Mouse (Mus musculus) liver, embryonic 12.5 days (tissue): Measurements from ENCODE around the gene Bcas2. TPM values are rescaled to one million over a fixed set of nuclear protein-coding genes. Genes with fewer than 3 reads are reported as not detected.
A peak's percentile ranks its signal among the peaks of the same experiment; 100 is the strongest.
"Not testable (repeated sequence)": the region's sequence is repeated elsewhere in the genome, so short reads cannot be mapped to it uniquely, and the experiment has no call there.

ENCODE experiments used
- ATAC-seq: fragments of 200-750 bp; cut with Nextera tagmentation; 2 replicates; pipeline ENCODE4 v1.8.0; 2017; ENCODE audit warnings: moderate number of reproducible peaks, mild to moderate bottlenecking, moderate library complexity
- H3K27ac ChIP-seq: fragments of 300-500 bp; sonication (generic); 2 replicates; pipeline ENCODE4 v1.5.1; 2016; ENCODE audit warnings: mild to moderate bottlenecking
- H3K27me3 ChIP-seq: fragments of 300-500 bp; sonication (generic); replicated peaks from 2 replicates; pipeline ENCODE4 v1.6.1; 2016; ENCODE audit warnings: mild to moderate bottlenecking, moderate library complexity
- H3K36me3 ChIP-seq: fragments of 300-500 bp; sonication (generic); 2 replicates; pipeline ENCODE4 v1.6.1; 2016; ENCODE audit warnings: mild to moderate bottlenecking, moderate library complexity
- H3K4me1 ChIP-seq: fragments of 300-500 bp; sonication (generic); 2 replicates; pipeline ENCODE4 v1.6.1; 2016
- H3K4me2 ChIP-seq: fragments of 300-500 bp; sonication (generic); 2 replicates; pipeline ENCODE4 v1.6.1; 2016; ENCODE audit warnings: mild to moderate bottlenecking, moderate library complexity
- H3K4me3 ChIP-seq: fragments of 300-500 bp; sonication (generic); 2 replicates; pipeline ENCODE4 v1.5.1; 2016; ENCODE audit warnings: mild to moderate bottlenecking, moderate library complexity
- H3K9ac ChIP-seq: fragments of 300-500 bp; sonication (generic); 2 replicates; pipeline ENCODE4 v1.6.1; 2016; ENCODE audit warnings: mild to moderate bottlenecking, moderate library complexity
- H3K9me3 ChIP-seq: fragments of 300-500 bp; sonication (generic); replicated peaks from 2 replicates; pipeline ENCODE4 v1.6.1; 2016; ENCODE audit warnings: mild to moderate bottlenecking, moderate library complexity
- WGBS: fragments of 180-500 bp; shearing (Covaris S2); methylation state at CpG from one replicate; pipeline ENCODE4 v1.1.7; 2016; ENCODE audit not compliant: insufficient replicate concordance; 5-methylcytosine and 5-hydroxymethylcytosine counted together
- polyA plus RNA-seq: library from polyadenylated mRNA; unstranded; fragments of >200 nt; fragmentation: Nextera tagmentation; extraction: Ambion mirVana; gene quantifications from 2 replicates; pipeline ENCODE4 v1.2.1, GENCODE M21; 2016

Gene Bcas2
- polyA plus RNA-seq, 1 experiment from 2014 or later, result 235 TPM

DNA sequence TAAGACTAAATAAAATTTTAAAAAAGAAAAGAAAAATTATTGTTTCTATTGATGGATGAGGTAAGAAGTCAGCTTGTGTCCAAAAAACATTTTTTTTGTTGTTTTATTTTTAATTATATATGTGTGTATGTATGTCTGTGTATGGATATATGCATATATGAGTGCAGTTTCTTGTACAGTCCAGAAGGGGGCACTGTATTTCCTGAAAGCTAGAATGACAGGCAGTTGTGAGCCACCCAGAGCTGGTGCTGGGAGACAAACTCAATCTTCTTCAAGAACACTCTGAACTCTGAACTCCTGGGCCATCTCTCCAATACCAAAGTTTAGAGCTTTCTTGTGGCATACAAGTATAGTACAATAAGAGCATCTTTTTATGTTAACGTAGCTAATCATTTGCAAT is 32.1 kb downstream of the Bcas2 start:
- WGBS, result 93% methylated on average over 1 of the region's 1 CpGs
- no peak overlapping the region for H3K9ac ChIP-seq

DNA sequence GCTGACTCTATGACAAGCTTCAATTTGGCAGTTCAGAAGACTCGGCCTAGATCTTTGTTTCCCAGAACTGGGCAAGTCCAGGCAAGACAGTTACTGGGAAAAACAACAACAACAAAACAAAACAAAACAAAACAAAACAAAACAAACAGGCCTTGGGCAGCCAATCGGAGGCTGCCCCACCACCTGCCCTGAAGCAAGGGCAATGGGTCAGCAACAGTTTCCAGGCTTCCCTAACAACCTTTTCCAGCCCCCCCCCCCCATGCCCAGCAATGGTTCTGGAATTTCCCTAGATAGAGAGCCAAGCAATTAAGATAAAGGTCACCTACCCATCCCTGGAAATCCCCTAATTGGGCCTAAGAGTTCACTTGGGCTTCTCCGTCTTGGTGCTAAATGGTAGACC is 33.0 kb downstream of the Bcas2 start:
- H3K4me2 ChIP-seq, result no peak overlapping the region
- H3K9ac ChIP-seq, result no peak overlapping the region
- 0 out of 2 replicates have a peak, but pooled peaks cover 8% of the 10 kb centered on the region for H3K9me3 ChIP-seq
- no peaks in the 10 kb centered on the region for H3K27me3 ChIP-seq
- ATAC-seq, result no peak
- 88% methylated on average over 3 of the region's 3 CpGs for WGBS
- H3K4me3 ChIP-seq, result no peak overlapping the region
- no peak overlapping the region for H3K27ac ChIP-seq
- no peaks in the 10 kb centered on the region; the same call in 1 of the 2 replicates for H3K36me3 ChIP-seq
- peaks cover 3% of the 10 kb centered on the region for H3K4me1 ChIP-seq

More for the DNA sequence above, 32.1 kb downstream of the Bcas2 start:
- Histone ChIP-seq H3K9me3 (0 out of 2 replicates have a peak, but pooled peaks cover 8% of the 10 kb centered on the region), H3K4me1 (peaks cover 11% of the 10 kb centered on the region), H3K36me3 (no peaks in the 10 kb centered on the region; the same call in 1 of the 2 replicates), H3K27me3 (no peaks in the 10 kb centered on the region), H3K27ac (no peak overlapping the region), H3K4me3 (no peak overlapping the region), H3K4me2 (no peak overlapping the region)
- no peak for ATAC-seq

DNA sequence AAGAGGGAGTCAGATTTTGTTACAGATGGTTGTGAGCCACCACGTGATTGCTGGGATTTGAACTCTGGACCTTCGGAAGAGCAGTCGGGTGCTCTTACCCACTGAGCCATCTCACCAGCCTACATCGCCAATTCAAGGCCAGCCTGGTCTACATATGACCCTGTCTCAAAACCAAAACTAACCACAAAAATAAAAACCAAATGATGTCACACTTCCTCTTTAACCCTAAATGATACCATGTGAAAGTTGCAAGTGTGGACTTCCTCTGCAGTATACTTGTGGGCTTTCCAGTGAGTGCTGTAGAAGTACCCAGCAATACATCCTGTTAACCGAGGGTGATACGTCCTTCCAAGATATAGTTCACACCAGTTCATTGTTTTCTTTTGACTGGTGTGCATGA is 34.9 kb downstream of the Bcas2 start:
- no peak overlapping the region for H3K4me2 ChIP-seq
- H3K4me1 ChIP-seq, result peaks cover 7% of the 10 kb centered on the region
- H3K27ac ChIP-seq, result no peak overlapping the region
- H3K27me3 ChIP-seq, result no peaks in the 10 kb centered on the region
- H3K9ac ChIP-seq, result no peak overlapping the region
- no peaks in the 10 kb centered on the region for H3K9me3 ChIP-seq
- no peak overlapping the region for H3K4me3 ChIP-seq
- ATAC-seq, result peak; percentile 32; the same call in 1 of the 2 replicates
- no peaks in the 10 kb centered on the region for H3K36me3 ChIP-seq
- WGBS, result 47% methylated on average over 6 of the region's 6 CpGs

DNA sequence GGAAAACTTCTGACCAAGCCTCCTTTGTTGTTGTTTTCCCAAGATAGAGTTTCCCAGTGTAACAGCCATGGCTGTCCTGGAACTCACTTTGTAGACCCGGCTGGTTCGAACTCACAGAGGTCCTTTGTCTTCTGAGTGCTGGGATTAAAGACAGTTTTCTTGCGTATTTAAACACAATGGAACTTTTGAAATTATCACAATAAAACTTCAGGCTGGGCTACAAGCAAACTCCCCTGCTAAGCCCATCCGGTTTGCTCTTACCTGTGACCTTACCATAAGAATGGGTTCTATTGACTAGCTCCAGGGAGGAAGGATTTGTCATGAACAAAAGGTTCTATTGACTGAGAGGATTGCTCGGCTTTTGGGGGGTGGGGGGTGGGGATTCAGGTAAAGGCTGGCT is 36.3 kb downstream of the Bcas2 start:
- Histone ChIP-seq H3K4me2 (no peak overlapping the region), H3K4me3 (no peak overlapping the region), H3K36me3 (no peaks in the 10 kb centered on the region), H3K9me3 (no peaks in the 10 kb centered on the region), H3K4me1 (peaks cover 17% of the 10 kb centered on the region), H3K9ac (no peak overlapping the region), H3K27me3 (no peaks in the 10 kb centered on the region), H3K27ac (no peak overlapping the region)
- ATAC-seq, result no peak
- WGBS, result 51% methylated on average over 5 of the region's 5 CpGs

DNA sequence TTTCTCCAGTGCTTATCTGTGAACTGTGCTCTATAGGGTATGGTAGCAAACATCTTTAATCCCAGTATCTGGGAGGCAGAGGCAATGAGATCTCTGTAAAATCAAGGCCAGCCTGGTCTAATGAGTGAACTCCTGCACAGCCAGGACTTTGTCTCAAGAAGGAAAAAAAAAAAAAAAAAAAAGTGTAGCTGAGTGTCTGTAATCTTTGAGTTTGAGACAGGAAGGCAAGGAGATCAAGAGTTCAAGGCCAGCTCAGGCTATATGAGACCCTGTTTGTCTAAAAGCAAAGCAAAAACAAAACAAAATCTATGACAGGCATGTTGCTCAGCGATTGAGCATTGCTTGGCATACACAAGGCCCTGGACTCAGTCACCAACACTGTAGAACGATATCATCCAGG is 36.8 kb downstream of the Bcas2 start:
- H3K4me3 ChIP-seq, result no peak overlapping the region
- 59% methylated on average over 2 of the region's 2 CpGs for WGBS
- H3K9me3 ChIP-seq, result no peaks in the 10 kb centered on the region
- no peaks in the 10 kb centered on the region for H3K36me3 ChIP-seq
- H3K27ac ChIP-seq, result no peak overlapping the region
- H3K27me3 ChIP-seq, result no peaks in the 10 kb centered on the region
- ATAC-seq, result no peak
- H3K9ac ChIP-seq, result no peak overlapping the region
- peaks cover 17% of the 10 kb centered on the region for H3K4me1 ChIP-seq
- no peak overlapping the region for H3K4me2 ChIP-seq

DNA sequence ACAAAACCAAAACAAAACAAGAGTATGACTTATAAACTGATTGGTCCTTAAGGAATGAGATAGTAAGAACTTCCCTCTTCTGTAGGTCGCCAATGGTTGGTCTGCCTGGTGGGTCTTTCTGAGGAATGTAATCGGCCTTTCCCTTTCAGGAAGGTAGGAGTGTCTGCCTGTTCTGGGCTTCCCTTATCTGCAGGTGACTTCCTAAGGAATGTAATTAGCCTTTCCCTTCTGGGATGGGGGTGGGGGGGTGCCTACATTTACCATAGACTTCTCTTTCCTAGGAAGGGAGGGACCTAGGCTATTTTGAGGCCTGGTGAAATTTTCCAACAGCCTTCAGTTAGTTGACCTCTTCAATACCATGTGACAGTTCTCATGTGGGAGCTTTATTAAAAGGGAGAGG is 39.6 kb downstream of the Bcas2 start:
- Histone ChIP-seq H3K9ac (no peak overlapping the region), H3K27ac (no peak overlapping the region), H3K4me3 (no peak overlapping the region), H3K9me3 (no peaks in the 10 kb centered on the region), H3K36me3 (no peaks in the 10 kb centered on the region), H3K4me1 (peaks cover 17% of the 10 kb centered on the region), H3K4me2 (no peak overlapping the region), H3K27me3 (no peaks in the 10 kb centered on the region)
- ATAC-seq, result no peak
- WGBS, result 60% methylated on average over 2 of the region's 2 CpGs

DNA sequence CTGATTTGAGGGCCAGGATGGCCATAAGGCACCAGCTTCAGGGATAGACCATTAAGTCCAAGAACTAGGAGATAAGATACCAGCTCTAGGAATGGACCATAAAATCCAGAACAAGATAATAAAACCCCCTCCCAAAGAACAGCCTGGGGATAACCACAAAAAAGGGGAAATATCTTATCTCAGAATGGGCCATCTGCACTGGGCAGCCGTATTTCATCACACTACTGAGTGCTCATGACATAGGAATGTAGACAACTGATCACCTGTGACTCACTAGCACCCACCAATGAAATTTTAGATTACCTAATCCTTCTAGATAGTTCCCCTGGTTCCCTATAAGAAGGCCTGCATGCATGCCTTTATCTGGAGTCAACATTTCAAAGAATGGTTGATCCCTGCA is 40.7 kb downstream of the Bcas2 start:
- no peaks in the 10 kb centered on the region for H3K27me3 ChIP-seq
- H3K36me3 ChIP-seq, result no peaks in the 10 kb centered on the region
- no peaks in the 10 kb centered on the region for H3K9me3 ChIP-seq
- peak; percentile 46; the same call in 1 of the 2 replicates for ATAC-seq
- no peak overlapping the region for H3K27ac ChIP-seq
- no peak overlapping the region for H3K9ac ChIP-seq
- no peak overlapping the region for H3K4me3 ChIP-seq
- 20% methylated on average over 1 of the region's 1 CpGs for WGBS
- no peak overlapping the region for H3K4me2 ChIP-seq
- peaks cover 16% of the 10 kb centered on the region for H3K4me1 ChIP-seq

DNA sequence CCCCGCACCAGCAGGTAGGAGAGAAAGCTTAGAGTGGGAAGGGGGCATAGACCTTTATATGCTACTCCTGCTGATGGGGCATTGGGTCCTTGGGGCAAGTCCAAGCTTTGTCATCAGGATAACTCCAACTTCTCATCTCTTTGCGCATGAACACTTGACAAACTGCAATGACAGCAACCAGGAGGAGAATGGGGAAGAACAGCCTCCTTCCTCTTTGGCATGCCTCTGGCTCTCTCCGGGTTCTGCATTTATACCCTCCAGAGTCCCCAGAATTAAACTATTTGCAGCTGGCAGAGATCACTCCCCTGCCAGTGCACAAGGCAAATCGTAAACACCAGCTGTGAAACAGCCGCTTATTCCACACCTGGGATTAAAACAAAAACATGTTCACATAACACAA is 42.1 kb downstream of the Bcas2 start:
- Histone ChIP-seq H3K9me3 (no peaks in the 10 kb centered on the region), H3K36me3 (no peaks in the 10 kb centered on the region), H3K27me3 (no peaks in the 10 kb centered on the region), H3K9ac (no peak overlapping the region), H3K4me2 (no peak overlapping the region), H3K4me3 (no peak overlapping the region), H3K27ac (no peak overlapping the region), H3K4me1 (peaks cover 14% of the 10 kb centered on the region)
- 69% methylated on average over 5 of the region's 5 CpGs for WGBS
- ATAC-seq, result no peak

DNA sequence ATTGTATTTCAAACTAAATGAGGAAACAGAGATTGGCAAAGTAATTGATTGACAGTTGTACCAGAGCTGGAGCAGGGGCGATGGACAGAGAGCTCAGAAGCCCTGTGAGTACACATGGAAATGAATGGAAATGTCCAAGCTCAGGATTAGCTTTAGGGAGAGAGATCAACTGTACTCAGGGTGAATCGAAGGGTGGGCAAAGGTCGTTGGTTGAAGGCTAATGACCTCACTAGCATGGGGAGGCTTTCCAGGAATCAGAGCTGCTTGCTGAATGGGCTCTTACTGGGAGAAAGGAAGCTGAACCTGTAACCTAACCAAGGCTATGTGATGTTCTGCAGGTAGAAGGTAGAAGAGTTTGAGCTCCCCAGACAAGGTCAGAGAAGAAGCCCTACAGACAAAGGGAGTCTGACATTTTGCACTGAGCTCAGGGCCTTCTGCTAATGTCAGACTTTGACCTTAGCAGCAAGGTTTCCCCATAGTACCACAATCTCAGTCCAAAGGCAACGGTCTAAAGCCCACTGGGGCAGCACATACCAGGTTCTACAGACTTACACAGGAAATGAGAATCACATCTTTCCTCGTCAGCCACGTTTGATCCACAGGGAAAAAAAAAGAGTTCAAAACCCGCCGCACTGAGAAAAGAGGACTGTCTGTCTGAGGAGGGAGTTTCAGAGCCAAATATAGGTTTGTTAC is 43.3 kb downstream of the Bcas2 start:
- peak; percentile 44; the same call in 1 of the 2 replicates for ATAC-seq
- no peak overlapping the region for H3K9ac ChIP-seq
- no peak overlapping the region for H3K4me3 ChIP-seq
- WGBS, result 68% methylated on average over 8 of the region's 8 CpGs
- peaks cover 14% of the 10 kb centered on the region for H3K4me1 ChIP-seq
- H3K9me3 ChIP-seq, result no peaks in the 10 kb centered on the region
- H3K4me2 ChIP-seq, result no peak overlapping the region
- no peaks in the 10 kb centered on the region for H3K36me3 ChIP-seq
- H3K27ac ChIP-seq, result no peak overlapping the region
- H3K27me3 ChIP-seq, result no peaks in the 10 kb centered on the region

DNA sequence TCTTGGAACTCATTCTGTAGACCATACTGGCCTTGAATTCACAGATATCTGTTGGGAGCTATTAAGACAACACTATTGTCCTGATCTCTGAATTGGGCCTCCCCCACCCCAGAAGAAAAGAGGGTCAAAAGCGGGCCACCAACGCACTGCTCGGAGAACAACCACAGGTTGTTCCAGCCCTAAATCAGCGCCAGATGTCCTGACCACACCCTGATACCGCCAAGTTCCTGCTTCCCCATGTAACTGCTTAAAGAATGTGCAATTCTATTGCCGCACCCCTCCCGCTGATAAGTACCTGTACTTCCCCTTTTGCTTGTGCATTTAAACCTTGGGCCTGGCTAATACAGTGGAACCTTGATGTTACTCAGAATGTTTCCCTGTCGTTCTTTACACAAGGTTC is 43.9 kb downstream of the Bcas2 start:
- not testable (repeated sequence) for H3K9me3 ChIP-seq, H3K36me3 ChIP-seq, H3K27me3 ChIP-seq, H3K27ac ChIP-seq, H3K9ac ChIP-seq, ATAC-seq, H3K4me3 ChIP-seq, H3K4me2 ChIP-seq
- 73% methylated on average over 8 of the region's 8 CpGs for WGBS
- peaks cover 14% of the 10 kb centered on the region for H3K4me1 ChIP-seq

DNA sequence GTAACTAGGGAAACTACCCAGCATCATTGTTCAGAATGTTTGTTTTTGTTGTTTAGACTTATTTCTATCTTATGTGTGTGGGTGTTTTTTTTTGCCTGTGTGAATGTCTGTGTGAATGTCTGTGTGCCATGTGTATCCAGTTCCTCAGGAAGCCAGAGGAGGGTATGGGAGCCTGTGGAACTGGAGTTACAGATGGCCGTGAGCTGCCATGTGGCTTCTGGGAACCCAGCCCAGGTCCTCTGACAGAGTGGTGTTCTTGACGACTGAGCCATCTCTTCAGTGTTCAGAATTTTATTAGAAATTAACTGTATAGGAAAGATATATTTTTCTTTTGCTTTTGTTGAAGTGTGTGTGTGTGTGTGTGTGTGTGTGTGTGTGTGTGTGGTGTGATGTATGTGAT is 50.0 kb downstream of the Bcas2 start:
- Histone ChIP-seq H3K9ac (no peak overlapping the region), H3K9me3 (peaks cover 7% of the 10 kb centered on the region; the same call in 1 of the 2 replicates), H3K4me3 (no peak overlapping the region), H3K27ac (no peak overlapping the region), H3K27me3 (no peaks in the 10 kb centered on the region), H3K4me2 (no peak overlapping the region), H3K4me1 (no peaks in the 10 kb centered on the region), H3K36me3 (no peaks in the 10 kb centered on the region)
- 77% methylated on average over 2 of the region's 2 CpGs for WGBS
- ATAC-seq, result no peak

DNA sequence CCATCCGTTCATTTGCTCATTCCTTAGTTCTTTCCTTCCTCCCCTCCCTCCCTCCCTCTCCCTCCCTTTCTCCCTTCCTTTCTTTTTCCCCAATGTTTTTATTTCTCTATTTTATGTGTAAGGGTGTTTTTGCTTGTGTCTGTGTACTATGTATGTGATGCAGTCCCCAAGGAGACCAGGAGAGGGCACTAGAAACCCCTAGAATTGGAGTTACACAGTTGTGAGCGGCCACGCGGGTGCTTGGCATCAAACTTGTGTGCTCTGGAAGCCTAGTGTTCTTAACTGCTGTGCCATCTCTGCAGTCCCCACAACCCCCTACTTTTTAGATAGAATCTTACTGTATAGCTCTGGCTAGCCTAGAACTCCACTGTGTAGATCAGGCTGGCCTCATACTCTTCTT is 52.3 kb downstream of the Bcas2 start:
- no peak overlapping the region for H3K9ac ChIP-seq
- WGBS, result 58% methylated on average over 4 of the region's 4 CpGs
- H3K9me3 ChIP-seq, result peaks cover 20% of the 10 kb centered on the region
- ATAC-seq, result no peak; the same call in 1 of the 2 replicates
- no peak overlapping the region for H3K4me2 ChIP-seq
- no peak overlapping the region for H3K4me3 ChIP-seq
- H3K27ac ChIP-seq, result no peak overlapping the region
- no peaks in the 10 kb centered on the region for H3K36me3 ChIP-seq
- no peaks in the 10 kb centered on the region for H3K4me1 ChIP-seq
- H3K27me3 ChIP-seq, result no peaks in the 10 kb centered on the region
